ENCODE assay signal across 8 mouse cellular contexts in the genomic region with DNA sequence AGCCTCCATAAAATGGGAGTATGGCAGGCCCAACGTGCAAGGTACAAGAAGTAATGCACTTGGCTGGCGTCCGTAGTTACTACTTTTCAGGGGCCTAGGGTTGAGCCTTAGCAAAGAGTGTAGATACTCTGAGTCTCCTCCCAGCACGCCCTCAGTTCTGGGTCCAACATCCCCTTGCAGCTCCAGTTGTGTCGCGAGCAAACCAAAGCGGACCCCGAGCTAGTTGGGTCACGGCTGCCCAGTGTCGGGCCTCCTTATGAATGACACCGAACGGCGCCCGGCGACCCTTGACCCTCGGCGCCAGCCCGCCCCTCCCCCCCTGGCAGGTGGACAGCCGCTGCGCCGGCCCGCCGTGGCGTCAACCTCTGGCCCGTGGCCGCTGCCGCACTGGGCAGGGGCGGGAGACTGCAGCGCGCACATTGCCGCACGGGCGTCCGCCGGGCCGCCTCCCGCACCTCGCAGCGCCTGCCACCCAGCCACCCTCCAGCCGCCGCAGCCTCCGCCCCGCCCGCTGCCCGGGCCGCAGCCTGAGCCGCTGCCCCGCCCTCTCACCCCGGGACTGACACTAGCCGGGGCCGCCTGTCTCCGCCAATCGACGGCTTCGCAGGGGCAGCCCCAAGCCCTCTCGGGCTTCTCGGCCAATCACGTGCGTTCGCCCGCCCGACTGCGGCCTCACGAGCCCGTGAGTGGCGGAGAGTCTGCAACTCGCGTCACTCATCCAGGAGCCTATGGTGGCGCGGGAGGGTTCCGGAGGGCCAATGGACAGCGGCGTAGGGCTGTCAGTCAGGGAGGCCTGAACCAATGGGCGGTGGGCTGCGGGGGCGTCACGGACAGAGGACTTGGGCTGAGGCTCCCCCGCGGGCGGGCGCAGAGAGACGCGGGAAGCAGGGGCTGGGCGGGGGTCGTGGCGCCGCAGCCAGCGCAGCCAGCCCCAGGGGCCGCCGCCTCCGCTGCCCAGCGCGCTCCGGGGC. TPM values are rescaled to one million over a fixed set of nuclear protein-coding genes. Genes with fewer than 3 reads are reported as not detected.
A peak's percentile ranks its signal among the peaks of the same experiment; 100 is the strongest.
DNase-seq lines count a peak whose midpoint lies in the region; ATAC-seq lines count a peak whose summit lies in the region.

A gene (plus strand): TSS at position 844 of the 971 bp plus-strand sequence.

- 0 out of 2 replicates have a peak, but pooled peaks cover 2% of the 10 kb centered on the region for H3K36me3 ChIP-seq in hindbrain, embryonic 11.5 days (ENCODE audit: control insufficient read depth, insufficient read depth, low read length)

- peak; percentile 100 for ATAC-seq in hindbrain, embryonic 11.5 days (ENCODE audit: low FRiP score)

- H3K9me3 ChIP-seq in hindbrain, embryonic 11.5 days (ENCODE audit: control insufficient read depth, low read length): no peaks in the 10 kb centered on the region

- WGBS in hindbrain, embryonic 11.5 days: under 1% methylated on average over 57 of the region's 94 CpGs

- H3K9ac ChIP-seq in hindbrain, embryonic 11.5 days (ENCODE audit: low read depth, low read length): peak within 1 kb of the TSS; percentile 92

- peak; percentile 99 for DNase-seq in Muller cell, postnatal 12 days (ENCODE audit: inconsistent ontology term)
- DNase-seq in cerebellum, adult 9-11 months: peak; percentile 100
- DNase-seq in frontal cortex, adult 2 months (ENCODE audit: extremely low spot score in 1 of 2, low spot score in 1 of 2): peak; percentile 99
- peak; percentile 97 for DNase-seq in hindbrain, embryonic 11.5 days (ENCODE audit: low spot score)
- DNase-seq in layer of hippocampus, postnatal 10 days (ENCODE audit: low spot score in 2 of 2): peak; percentile 97 to 98
- peak; percentile 99 for DNase-seq in lung, postnatal 10 days
- DNase-seq in ovary, postnatal 36 days (ENCODE audit: low spot score): peak; percentile 98
- DNase-seq in thymus, postnatal 25 days: peak; percentile 97

- no peaks in the 10 kb centered on the region for H3K27me3 ChIP-seq in hindbrain, embryonic 11.5 days (ENCODE audit: control insufficient read depth, insufficient read depth, low read length)

- H3K4me1 ChIP-seq in hindbrain, embryonic 11.5 days (replicated peaks; ENCODE audit: control insufficient read depth, insufficient read depth, low read length): peaks cover 4% of the 10 kb centered on the region; the same call in 1 of the 2 replicates

- peak within 1 kb of the TSS; percentile 90 for H3K27ac ChIP-seq in hindbrain, embryonic 11.5 days (ENCODE audit: low read depth, low read length)

- peak within 1 kb of the TSS; percentile 92 for H3K4me3 ChIP-seq in hindbrain, embryonic 11.5 days (ENCODE audit: low read depth, low read length)

- H3K4me2 ChIP-seq in hindbrain, embryonic 11.5 days (replicated peaks; ENCODE audit: low read depth, low read length): peak within 1 kb of the TSS; percentile 91

RNA-seq across cellular contexts. Expression of the gene that starts here (rescaled TPM):
- polyA plus RNA-seq in frontal cortex, adult 2 months (2012; rRNA removed): 161 and 176 TPM in 2 replicates
- 139 TPM in 2 replicates for polyA plus RNA-seq in hindbrain, embryonic 11.5 days (2014; fragmentation: Nextera tagmentation; extraction: Ambion mirVana)
- total RNA-seq in layer of hippocampus, postnatal 10 days (2021): 100 to 1,000 TPM; 240 to 254 TPM

Comparison
In these comparisons a context has a peak if more than half of its experiments do, and no peak if none do; other contexts are left out.
1. Peak in every context shown above with its lines: DNase-seq, ATAC-seq, H3K4me3 ChIP-seq and H3K27ac ChIP-seq.